Mouse (Mus musculus) myocyte (in vitro differentiated cells): ENCODE measurements around the gene A830005F24Rik.
A peak's percentile ranks its signal among the peaks of the same experiment; 100 is the strongest.

Experiments
- CEBPB ChIP-seq: IDR thresholded peaks from 2 replicates; pipeline ENCODE4 v1.6.1; 2011; ENCODE audit warnings: mild to moderate bottlenecking, moderate library complexity; ENCODE audit not compliant: poor library complexity, insufficient read depth, severe bottlenecking
- E2F4 ChIP-seq: IDR thresholded peaks from one replicate; pipeline ENCODE4 v1.6.1; 2011; ENCODE audit warnings: mild to moderate bottlenecking, control low read depth, moderate library complexity; ENCODE audit not compliant: insufficient read depth
- MYOD1 ChIP-seq, 3 experiments: IDR thresholded peaks; one replicate each; pipeline ENCODE4 v1.6.1; 2011; ENCODE audit warnings: control low read depth in 2 of 3, low read depth in 2 of 3, mild to moderate bottlenecking in 2 of 3, moderate library complexity in 1 of 3; ENCODE audit not compliant: insufficient read length in 2 of 3, control insufficient read depth in 1 of 3
- POLR2A ChIP-seq: IDR thresholded peaks from one replicate; pipeline ENCODE4 v1.6.1; 2011; ENCODE audit warnings: low read depth, mild to moderate bottlenecking, control low read depth, moderate library complexity; ENCODE audit not compliant: insufficient read length

GRCm38 (mm10) chr13:48545476-48546281, 32.3 kb downstream of the A830005F24Rik start:
- TF ChIP-seq E2F4 (no peak), POLR2A (peak; percentile 82), MYOD1 (IDR thresholded peaks at IDR 0.05; ENCODE audit: control insufficient read depth in 1 of 3, insufficient read length in 2 of 3, low read depth in 2 of 3) (peak in 2 of 3 experiments; percentile 95 to 97), CEBPB (no peak)
